Mouse (Mus musculus): Measurements from ENCODE around the gene Sctr. TPM values are rescaled to one million over a fixed set of nuclear protein-coding genes. Genes with fewer than 3 reads are reported as not detected.

The Sctr gene
- polyA plus RNA-seq, 1 experiment from 2014 or later = 0.26 TPM

GRCm38 (mm10) chr1:120060687-120061086, 54.0 kb downstream of the Sctr start:
- 70% methylated on average over 5 of the region's 5 CpGs for WGBS
- DNase-seq (ENCODE audit: low spot score) = no peak
- no peak overlapping the region for H3K27ac ChIP-seq (replicated peaks)
- H3K27me3 ChIP-seq (ENCODE audit: low read depth, poor library complexity, severe bottlenecking) = no peaks in the 10 kb centered on the region
- H3K4me1 ChIP-seq = 0 out of 2 replicates have a peak, but pooled peaks cover 7% of the 10 kb centered on the region
- H3K9me3 ChIP-seq (replicated peaks) = no peaks in the 10 kb centered on the region
- no peaks in the 10 kb centered on the region for H3K36me3 ChIP-seq
- no peak overlapping the region for H3K4me3 ChIP-seq

- Histone ChIP-seq H3K27ac (replicated peaks) (no peak overlapping the region), H3K9me3 (replicated peaks) (no peaks in the 10 kb centered on the region), H3K27me3 (ENCODE audit: low read depth, poor library complexity, severe bottlenecking) (no peaks in the 10 kb centered on the region), H3K36me3 (no peaks in the 10 kb centered on the region), H3K4me1 (0 out of 2 replicates have a peak, but pooled peaks cover 7% of the 10 kb centered on the region), H3K4me3 (no peak overlapping the region)
- no peak for DNase-seq (ENCODE audit: low spot score)
- WGBS = 92% methylated on average over 7 of the region's 7 CpGs
These were observed 55.5 kb downstream of the Sctr start for GRCm38 (mm10) chr1:120062231-120062630.

- no peak for DNase-seq (ENCODE audit: low spot score)
- Histone ChIP-seq H3K36me3 (no peaks in the 10 kb centered on the region), H3K27ac (replicated peaks) (no peak overlapping the region), H3K4me1 (no peaks in the 10 kb centered on the region), H3K9me3 (replicated peaks) (no peaks in the 10 kb centered on the region), H3K27me3 (ENCODE audit: low read depth, poor library complexity, severe bottlenecking) (no peaks in the 10 kb centered on the region), H3K4me3 (no peak overlapping the region)
- WGBS = 92% methylated on average over 11 of the region's 11 CpGs
These were observed 57.5 kb downstream of the Sctr start for GRCm38 (mm10) chr1:120064036-120064682.

- Histone ChIP-seq H3K27me3 (ENCODE audit: low read depth, poor library complexity, severe bottlenecking) (peaks cover 5% of the 10 kb centered on the region), H3K27ac (replicated peaks) (no peak overlapping the region), H3K4me1 (no peaks in the 10 kb centered on the region), H3K9me3 (replicated peaks) (no peaks in the 10 kb centered on the region), H3K36me3 (no peaks in the 10 kb centered on the region), H3K4me3 (no peak overlapping the region)
- no peak for DNase-seq (ENCODE audit: low spot score)
- 92% methylated on average over 8 of the region's 8 CpGs for WGBS
These were observed 59.5 kb downstream of the Sctr start for GRCm38 (mm10) chr1:120066159-120066558.

- Histone ChIP-seq H3K9me3 (replicated peaks) (no peaks in the 10 kb centered on the region), H3K27ac (replicated peaks) (no peak overlapping the region), H3K27me3 (ENCODE audit: low read depth, poor library complexity, severe bottlenecking) (peaks cover 9% of the 10 kb centered on the region), H3K4me3 (no peak overlapping the region), H3K36me3 (no peaks in the 10 kb centered on the region), H3K4me1 (no peaks in the 10 kb centered on the region)
- 88% methylated on average over 3 of the region's 3 CpGs for WGBS
- DNase-seq (ENCODE audit: low spot score) = no peak
These were observed 59.9 kb downstream of the Sctr start for GRCm38 (mm10) chr1:120066625-120067024.

GRCm38 (mm10) chr1:120069120-120069519, 62.4 kb downstream of the Sctr start:
- WGBS = 87% methylated on average over 5 of the region's 5 CpGs
- no peak overlapping the region for H3K4me3 ChIP-seq

GRCm38 (mm10) chr1:120070168-120070567, 63.5 kb downstream of the Sctr start:
- no peaks in the 10 kb centered on the region for H3K9me3 ChIP-seq (replicated peaks)
- H3K36me3 ChIP-seq = no peaks in the 10 kb centered on the region
- no peak overlapping the region for H3K4me3 ChIP-seq
- 72% methylated on average over 6 of the region's 6 CpGs for WGBS
- H3K27me3 ChIP-seq (ENCODE audit: low read depth, poor library complexity, severe bottlenecking) = peaks cover 43% of the 10 kb centered on the region
- no peak overlapping the region for H3K27ac ChIP-seq (replicated peaks)
- peaks cover 25% of the 10 kb centered on the region for H3K4me1 ChIP-seq
- DNase-seq (ENCODE audit: low spot score) = no peak

More at GRCm38 (mm10) chr1:120069120-120069519, 62.4 kb downstream of the Sctr start:
- Histone ChIP-seq H3K27me3 (ENCODE audit: low read depth, poor library complexity, severe bottlenecking) (peaks cover 32% of the 10 kb centered on the region), H3K4me1 (peaks cover 15% of the 10 kb centered on the region), H3K27ac (replicated peaks) (no peak overlapping the region), H3K9me3 (replicated peaks) (no peaks in the 10 kb centered on the region), H3K36me3 (no peaks in the 10 kb centered on the region)
- no peak for DNase-seq (ENCODE audit: low spot score)

GRCm38 (mm10) chr1:120071133-120071532, 64.4 kb downstream of the Sctr start:
- Histone ChIP-seq H3K27ac (replicated peaks) (no peak overlapping the region), H3K4me3 (no peak overlapping the region), H3K27me3 (ENCODE audit: low read depth, poor library complexity, severe bottlenecking) (peaks cover 52% of the 10 kb centered on the region), H3K4me1 (peaks cover 25% of the 10 kb centered on the region), H3K9me3 (replicated peaks) (no peaks in the 10 kb centered on the region), H3K36me3 (no peaks in the 10 kb centered on the region)
- no peak for DNase-seq (ENCODE audit: low spot score)
- 95% methylated on average over 4 of the region's 4 CpGs for WGBS

- peaks cover 30% of the 10 kb centered on the region for H3K4me1 ChIP-seq
- no peaks in the 10 kb centered on the region for H3K9me3 ChIP-seq (replicated peaks)
- H3K27me3 ChIP-seq (ENCODE audit: low read depth, poor library complexity, severe bottlenecking) = peaks cover 61% of the 10 kb centered on the region
- peak; percentile 30 for DNase-seq (ENCODE audit: low spot score)
- no peak overlapping the region for H3K27ac ChIP-seq (replicated peaks)
- H3K4me3 ChIP-seq = peak overlapping the region; percentile 56
- 17% methylated on average over 16 of the region's 16 CpGs for WGBS
- no peaks in the 10 kb centered on the region for H3K36me3 ChIP-seq
These were observed 66.2 kb downstream of the Sctr start for GRCm38 (mm10) chr1:120072900-120073299.

- Histone ChIP-seq H3K9me3 (replicated peaks) (no peaks in the 10 kb centered on the region), H3K4me1 (peaks cover 36% of the 10 kb centered on the region), H3K36me3 (no peaks in the 10 kb centered on the region), H3K27me3 (ENCODE audit: low read depth, poor library complexity, severe bottlenecking) (peaks cover 61% of the 10 kb centered on the region), H3K4me3 (peak within 1 kb of the TSS; percentile 56), H3K27ac (replicated peaks) (peak within 1 kb of the TSS; percentile 43)
- WGBS = 2% methylated on average over 40 of the region's 40 CpGs
- DNase-seq (ENCODE audit: low spot score) = peak; percentile 87
These were observed 67.0 kb downstream of the Sctr start, which contains the start of gene Tmem37 for GRCm38 (mm10) chr1:120073519-120074306. Gene Tmem37 (minus strand): TSS chr1:120074074.

- H3K36me3 ChIP-seq = no peaks in the 10 kb centered on the region
- no peak overlapping the region for H3K27ac ChIP-seq (replicated peaks)
- peak overlapping the region; percentile 56 for H3K4me3 ChIP-seq
- 7% methylated on average over 4 of the region's 4 CpGs for WGBS
- no peaks in the 10 kb centered on the region for H3K9me3 ChIP-seq (replicated peaks)
- H3K4me1 ChIP-seq = peaks cover 36% of the 10 kb centered on the region
- H3K27me3 ChIP-seq (ENCODE audit: low read depth, poor library complexity, severe bottlenecking) = peaks cover 61% of the 10 kb centered on the region
- DNase-seq (ENCODE audit: low spot score) = no peak
These were observed 67.6 kb downstream of the Sctr start for GRCm38 (mm10) chr1:120074307-120074702.

GRCm38 (mm10) chr1:120074931-120075330, 68.2 kb downstream of the Sctr start:
- Histone ChIP-seq H3K27me3 (ENCODE audit: low read depth, poor library complexity, severe bottlenecking) (peaks cover 61% of the 10 kb centered on the region), H3K4me1 (peaks cover 36% of the 10 kb centered on the region), H3K27ac (replicated peaks) (no peak overlapping the region), H3K4me3 (no peak overlapping the region), H3K36me3 (no peaks in the 10 kb centered on the region), H3K9me3 (replicated peaks) (no peaks in the 10 kb centered on the region)
- WGBS = 80% methylated on average over 4 of the region's 4 CpGs
- DNase-seq (ENCODE audit: low spot score) = no peak

GRCm38 (mm10) chr1:120075507-120075906, 68.8 kb downstream of the Sctr start:
- Histone ChIP-seq H3K27me3 (ENCODE audit: low read depth, poor library complexity, severe bottlenecking) (peaks cover 61% of the 10 kb centered on the region), H3K36me3 (no peaks in the 10 kb centered on the region), H3K4me1 (peaks cover 36% of the 10 kb centered on the region), H3K27ac (replicated peaks) (no peak overlapping the region), H3K9me3 (replicated peaks) (no peaks in the 10 kb centered on the region), H3K4me3 (no peak overlapping the region)
- 84% methylated on average over 5 of the region's 5 CpGs for WGBS
- DNase-seq (ENCODE audit: low spot score) = no peak

Data from midbrain, embryonic 10.5 days (tissue).